Mouse (Mus musculus) kidney, postnatal 10 days (tissue): Measurements from ENCODE around the gene Hspa1l.
"Not testable (repeated sequence)": the region's sequence is repeated elsewhere in the genome, so short reads cannot be mapped to it uniquely, and the experiment has no call there.

Experiments
- DNase-seq: peaks from one replicate; pipeline ENCODE4 v3.0.0; 2021; ENCODE audit warnings: mixed read lengths

The Hspa1l gene

DNA sequence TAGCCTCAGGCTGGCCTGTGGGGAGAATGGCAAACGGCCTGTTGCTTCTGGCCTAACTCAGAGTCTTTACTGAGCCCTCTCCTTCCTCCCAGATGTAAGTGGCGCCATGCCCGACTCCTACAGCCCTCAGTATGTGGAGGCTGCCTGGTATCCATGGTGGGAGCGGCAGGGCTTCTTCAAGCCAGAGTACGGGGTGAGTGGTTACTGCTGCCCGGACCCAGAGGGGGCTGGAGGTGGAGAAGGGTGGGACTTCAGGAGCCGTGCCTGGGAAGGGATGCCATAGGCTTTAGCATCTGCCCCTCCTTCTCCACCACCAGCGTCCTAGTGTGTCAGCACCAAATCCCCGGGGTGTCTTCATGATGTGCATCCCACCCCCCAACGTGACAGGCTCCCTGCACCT lies 32.7 kb downstream of the Hspa1l start:
- no peak for DNase-seq

DNA sequence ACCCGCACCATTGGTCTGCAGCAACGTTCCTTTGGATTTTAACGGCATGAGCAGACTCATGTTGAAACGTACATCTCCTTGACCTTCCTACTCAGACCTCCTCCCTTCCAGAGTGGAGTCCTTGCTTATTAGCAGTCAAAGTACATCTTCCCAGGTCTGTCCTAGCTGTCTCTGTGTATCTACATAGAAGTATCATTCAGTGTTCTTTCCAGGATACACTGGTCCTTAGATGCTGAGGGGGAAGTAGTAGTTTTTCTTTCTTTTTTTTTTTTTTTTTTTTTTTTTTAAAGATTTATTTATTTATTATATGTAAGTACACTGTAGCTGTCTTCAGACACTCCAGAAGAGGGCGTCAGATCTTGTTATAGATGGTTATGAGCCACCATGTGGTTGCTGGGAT lies 33.4 kb downstream of the Hspa1l start:
- DNase-seq, result not testable (repeated sequence)

DNA sequence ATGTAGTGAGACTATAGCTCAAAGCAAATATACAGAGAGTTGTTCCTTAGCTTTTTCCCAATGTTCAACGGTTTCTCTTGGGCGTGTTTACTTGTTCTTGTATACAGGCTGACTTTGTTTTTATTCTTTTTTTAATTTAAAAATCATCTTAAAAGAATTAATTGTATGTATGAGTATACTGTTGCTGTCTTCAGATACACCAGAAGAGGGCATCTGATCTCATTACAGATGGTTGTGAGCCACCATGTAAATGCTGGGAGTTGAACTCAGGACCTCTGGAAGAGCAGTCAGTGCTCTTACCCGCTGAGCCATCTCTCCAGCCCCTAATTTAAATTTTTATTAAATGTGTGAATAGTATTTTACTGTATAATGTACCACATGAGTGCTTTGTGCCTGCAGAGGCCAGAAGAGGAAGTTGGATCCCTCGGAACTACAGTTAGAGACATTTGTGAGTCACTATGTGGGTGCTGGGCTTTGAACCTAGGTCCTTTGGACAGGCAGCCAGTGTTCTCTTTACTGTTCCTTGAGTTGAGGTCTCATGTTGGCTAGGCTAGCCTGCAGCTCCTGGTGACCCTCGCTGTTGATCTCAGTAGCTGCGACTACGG lies 35.0 kb downstream of the Hspa1l start:
- no peak for DNase-seq

DNA sequence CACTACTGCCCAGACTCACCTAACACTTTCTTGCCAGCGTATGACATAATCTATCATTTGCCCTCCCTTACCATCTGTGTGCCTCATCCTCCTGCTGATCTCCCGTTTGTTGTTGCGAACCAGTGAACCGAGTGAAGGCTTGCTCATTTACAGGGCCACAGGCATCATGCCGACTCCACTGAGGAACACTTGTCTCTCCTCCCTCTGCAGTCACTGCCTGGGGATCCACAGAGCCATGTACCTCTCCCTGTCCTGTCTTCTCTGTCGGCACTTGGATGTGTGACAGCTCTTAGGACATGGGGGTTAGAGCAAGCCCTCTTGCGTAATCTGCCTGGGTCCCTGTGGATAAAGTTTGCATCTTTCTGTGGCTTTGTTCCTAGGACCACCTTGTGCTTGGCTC lies 37.1 kb downstream of the Hspa1l start:
- no peak for DNase-seq

DNA sequence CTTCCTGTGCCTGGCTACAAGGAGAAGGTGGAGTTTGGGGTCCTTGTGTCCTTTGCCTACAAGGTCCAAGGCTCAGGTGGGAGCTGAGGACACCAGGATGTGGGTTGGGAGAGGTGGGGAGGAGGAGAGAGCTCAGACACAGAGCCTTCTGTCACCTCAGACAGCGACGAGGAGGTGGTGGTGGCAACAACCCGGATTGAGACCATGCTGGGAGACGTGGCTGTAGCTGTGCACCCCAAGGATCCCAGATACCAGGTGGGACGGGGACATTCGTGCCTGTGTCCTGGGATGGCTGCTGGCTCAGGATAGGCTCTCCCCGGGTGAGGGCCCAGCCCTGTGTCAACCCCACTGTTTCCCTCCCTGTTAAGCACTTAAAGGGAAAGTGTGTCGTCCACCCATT lies 38.9 kb downstream of the Hspa1l start:
- DNase-seq, result no peak

DNA sequence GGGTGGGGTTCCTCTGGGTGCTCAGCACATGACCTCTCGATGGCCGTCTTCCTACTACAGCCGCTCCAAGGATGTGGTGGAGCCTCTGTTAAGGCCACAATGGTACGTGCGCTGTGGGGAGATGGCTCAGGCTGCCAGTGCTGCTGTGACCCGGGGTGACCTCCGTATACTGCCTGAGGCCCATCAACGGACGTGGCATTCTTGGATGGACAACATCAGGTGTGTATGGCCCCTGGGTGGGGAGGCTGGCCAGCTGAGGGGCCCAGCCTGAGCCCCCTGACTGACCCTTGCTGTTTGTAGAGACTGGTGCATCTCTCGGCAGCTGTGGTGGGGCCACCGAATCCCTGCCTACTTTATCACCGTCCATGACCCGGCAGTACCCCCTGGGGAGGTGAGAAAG lies 39.9 kb downstream of the Hspa1l start:
- DNase-seq, result peak; percentile 5

DNA sequence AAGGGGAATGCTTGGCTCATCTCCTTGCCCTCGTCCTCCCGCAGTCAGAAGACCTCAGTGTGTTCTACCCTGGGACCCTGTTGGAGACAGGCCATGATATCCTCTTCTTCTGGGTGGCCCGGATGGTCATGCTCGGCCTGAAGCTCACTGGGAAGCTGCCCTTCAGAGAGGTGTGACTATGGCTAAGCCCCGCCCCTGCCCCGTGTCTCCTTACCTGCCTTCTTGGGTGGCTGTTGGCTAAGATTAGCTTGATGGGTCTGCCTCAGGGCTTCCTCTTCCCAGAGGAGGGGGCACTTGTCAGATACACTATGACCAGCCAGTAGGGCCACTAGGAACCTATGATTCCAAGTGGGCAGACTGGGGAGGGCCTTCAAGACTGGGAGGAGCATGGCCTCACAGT lies 40.7 kb downstream of the Hspa1l start:
- peak; percentile 8 for DNase-seq

DNA sequence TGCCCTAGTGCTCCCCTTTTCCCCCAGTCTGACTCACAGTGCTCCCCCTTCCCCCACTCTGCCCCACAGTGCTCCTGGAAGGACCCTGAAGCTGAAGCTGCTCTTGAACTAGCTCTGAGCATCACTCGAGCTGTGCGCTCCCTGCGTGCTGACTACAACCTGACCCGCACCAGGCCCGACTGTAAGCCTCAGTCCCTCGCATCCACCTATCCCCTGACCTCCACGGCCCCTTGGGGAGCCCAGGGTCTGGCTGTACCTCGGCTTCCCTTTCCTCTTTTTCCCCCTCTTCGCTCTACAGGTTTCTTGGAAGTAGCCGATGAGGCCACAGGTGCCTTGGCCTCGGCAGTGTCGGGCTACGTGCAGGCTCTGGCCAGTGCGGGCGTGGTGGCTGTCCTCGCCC lies 42.8 kb downstream of the Hspa1l start:
- DNase-seq, result peak; percentile 9

DNA sequence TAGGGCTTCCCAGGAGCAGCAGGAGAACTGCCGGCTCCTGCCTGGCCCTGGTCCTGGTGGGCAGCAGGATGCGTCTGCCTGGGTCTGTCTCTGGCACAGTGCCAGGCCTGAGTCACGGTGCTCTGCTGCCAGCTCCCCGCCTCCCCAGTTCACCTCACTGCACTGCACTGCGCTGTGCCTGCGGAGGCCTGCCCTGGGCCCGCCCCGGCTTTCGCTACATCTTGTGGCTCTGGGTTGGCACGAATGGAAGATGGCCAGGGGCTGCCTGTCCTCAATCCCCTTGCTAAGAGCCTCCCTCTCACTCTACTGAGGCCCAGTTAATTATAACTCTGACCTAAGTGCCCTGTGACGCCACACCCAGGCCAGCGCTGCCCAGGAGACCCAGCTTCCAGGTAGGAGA lies 43.9 kb downstream of the Hspa1l start, which contains the start of gene Vwa7:
TSS of gene Vwa7 (plus strand) at position 204 of the 400 bp plus-strand sequence.
- peak; percentile 63 for DNase-seq

DNA sequence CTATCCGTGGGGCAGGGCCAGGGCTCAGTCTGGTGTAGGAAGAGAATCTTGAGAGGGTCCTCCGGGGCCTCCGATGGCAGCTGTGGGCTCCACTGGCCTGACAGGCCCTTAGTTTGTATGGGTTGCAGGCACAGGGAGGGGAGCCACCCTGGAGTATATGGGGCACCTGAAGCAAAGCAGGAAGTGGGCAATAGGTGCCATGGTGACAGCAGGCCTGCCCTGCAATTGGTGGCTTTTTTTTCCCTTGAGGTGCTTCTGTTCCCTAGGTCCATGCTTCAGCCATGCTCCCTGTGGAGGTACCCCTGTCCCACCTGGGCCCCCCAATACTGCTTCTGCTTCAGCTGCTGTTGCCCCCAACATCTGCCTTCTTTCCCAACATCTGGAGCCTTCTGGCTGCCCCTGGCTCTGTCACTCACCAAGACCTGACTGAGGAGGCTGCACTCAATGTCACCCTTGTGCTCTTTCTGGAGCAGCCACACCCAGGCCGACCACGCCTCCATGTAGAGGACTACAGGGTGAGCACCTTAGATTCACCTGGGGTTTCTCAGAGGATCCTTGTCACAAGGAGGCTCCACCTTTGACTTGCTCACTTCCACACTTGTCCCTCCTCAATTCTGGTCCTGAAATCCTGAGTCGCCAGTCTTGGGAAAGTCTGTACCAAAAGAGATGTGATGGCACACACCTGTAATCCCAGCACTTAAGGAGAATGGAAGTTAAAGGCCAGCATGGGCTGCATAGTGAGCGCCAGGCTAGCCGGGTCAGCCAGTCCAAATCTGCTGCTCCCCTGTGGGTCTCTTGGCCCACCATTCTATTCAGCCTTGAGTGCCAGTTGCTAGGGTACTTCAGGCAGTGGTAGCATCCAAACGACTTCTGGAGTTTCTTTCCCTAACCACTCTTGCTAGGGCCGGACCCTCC lies 44.5 kb downstream of the Hspa1l start:
- peak; percentile 6 for DNase-seq

DNA sequence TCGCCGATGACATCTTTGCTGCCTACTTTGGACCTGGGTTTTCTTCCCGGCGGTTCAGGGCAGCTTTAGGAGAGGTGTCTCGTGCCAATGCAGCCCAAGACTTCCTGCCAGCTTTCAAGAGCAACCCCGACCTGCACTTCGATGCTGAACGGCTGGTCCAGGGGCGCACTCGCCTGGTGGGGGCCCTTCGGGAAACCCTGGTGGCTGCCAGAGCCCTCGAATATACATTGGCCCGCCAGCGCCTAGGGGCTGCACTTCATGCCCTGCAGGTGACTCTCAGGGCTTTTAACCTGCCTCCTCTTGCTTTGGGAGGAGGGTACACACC lies 45.2 kb downstream of the Hspa1l start:
- DNase-seq, result peak; percentile 6

DNA sequence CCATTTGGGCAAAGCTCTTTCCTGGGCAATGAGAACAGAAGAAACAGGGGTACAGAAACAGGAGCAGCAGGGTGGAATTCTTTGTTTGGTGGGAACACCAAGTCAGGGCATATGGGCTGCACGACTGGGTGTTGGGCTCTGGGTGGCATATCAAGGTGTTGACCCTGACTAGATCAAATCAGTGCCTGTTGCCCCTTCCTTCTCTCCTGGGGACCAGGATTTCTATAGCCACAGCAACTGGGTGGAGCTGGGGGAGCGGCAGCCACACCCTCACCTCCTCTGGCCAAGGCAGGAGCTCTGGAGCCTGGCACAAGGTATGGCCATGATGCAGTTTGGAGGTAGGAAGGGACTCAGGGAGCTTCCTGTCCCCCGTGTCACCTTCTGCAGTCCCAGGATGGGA lies 45.7 kb downstream of the Hspa1l start:
- DNase-seq, result peak; percentile 6

DNA sequence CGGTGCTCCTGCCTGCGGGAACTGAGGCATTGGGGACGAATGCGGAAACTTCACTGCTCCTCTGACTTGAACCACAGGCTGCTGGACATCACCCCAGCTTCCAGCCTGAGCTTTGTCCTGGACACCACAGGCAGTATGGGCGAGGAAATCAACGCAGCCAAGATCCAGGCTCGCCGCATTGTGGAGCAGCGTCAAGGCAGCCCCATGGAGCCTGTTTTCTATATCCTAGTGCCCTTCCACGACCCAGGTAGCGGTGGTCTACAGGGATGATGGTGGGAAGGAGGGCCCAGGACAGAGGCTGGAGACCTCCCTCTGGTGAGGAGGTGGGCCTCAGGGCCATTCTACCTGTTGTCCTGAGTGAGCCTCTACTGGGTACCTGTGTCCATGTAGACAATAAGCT lies 47.4 kb downstream of the Hspa1l start:
- no peak for DNase-seq

DNA sequence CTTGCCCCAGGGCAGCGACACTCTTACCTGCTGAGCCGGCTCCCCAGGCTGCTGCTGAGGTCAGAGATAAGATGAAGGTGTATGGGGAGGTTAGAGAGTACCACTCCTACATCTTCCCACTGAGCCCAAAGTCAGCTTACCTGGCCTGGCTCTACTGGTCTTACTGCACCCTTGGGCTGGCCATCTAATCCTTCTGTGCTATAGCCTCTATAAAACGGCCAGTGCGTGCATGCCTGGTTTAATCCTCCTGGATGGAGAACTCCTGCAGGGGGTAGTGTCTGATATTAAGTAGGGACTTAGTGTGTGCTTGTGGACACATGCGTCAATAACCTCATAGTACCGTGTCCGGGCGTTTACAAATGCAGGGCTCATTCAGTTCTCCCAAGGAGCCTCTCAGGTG lies 48.0 kb downstream of the Hspa1l start:
- peak; percentile 12 for DNase-seq

DNA sequence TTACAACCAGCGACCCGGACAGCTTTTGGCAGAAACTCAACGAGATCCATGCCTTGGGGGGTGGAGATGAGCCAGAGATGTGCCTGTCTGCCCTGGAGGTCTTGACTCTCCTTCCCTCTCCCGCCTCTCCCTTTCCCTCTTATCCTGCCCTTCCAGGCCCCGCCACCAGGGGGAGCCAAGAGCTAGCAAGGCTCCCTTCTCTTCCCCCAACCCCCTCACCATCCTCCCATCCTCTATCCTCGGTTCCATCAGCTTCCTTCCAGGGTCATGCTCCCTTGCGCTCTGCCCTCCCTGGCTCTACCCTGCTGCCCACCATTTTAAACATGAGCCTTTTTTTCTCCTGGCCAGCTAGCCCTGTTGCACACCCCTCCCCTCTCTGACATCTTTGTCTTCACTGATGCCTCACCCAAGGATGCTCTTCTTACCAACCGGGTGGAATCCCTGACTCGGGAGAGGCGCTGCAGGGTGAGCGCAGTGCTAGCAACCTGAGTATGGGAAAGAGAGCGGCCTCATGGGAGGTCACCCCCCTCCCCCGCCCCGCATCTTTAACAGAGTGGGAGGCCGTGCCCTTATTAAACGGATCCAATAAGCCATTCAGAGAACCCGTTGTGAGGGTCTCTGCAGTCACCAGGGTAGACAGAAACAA lies 48.8 kb downstream of the Hspa1l start:
- peak; percentile 94 for DNase-seq

DNA sequence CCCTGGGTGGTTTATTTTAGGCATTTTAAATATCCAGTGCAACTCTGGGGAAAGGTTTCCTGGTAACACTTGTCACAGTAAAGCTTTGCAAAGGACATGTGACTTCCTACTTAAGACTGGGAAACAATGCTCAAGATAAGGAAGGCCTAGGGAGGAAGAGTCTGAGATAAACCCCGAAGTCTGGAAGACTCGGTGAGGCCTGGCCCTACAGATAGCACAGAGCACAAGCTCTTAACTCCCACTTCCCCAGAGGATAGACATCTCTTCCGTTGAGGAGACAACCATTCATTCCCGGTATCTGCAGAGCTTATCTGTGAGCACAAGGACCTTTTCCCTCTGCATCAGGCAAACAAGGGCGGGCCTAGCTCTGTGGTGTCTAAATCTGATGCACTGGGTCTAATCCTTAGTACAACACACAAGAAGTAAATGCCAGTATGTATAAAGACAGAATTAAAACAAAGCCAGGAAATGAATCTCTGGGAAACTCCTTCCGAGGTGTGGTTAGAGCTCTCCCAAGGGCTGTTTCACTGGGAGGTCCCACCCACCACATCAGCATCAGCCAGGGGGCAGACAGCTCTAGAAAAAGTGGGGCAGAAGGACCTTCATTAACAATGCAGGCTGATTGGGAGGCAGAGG lies 49.5 kb downstream of the Hspa1l start:
- DNase-seq, result peak; percentile 24

DNA sequence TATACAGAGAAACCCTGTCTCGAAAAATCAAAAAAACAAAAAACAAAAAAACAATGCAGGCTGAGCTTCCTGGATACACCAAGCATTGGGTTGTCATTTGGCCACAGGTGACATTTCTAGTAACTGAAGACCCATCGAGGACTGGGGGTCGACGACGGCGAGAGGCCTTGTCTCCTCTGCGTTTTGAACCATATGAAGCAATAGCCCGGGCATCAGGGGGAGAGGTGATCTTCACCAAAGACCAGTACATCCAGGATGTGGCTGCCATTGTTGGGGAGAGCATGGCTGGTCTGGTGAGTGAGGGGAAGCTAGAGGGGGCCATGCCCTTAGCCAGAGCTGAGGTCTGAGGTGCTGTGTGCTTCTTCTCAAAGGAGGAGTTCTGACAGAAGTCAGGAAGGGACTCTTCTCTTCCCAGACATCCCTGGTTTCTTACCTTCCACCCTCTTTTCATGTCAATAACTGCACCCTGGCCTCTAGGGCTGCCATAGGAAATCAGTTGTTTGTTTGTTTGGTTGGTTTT lies 50.1 kb downstream of the Hspa1l start:
- peak; percentile 14 for DNase-seq

DNA sequence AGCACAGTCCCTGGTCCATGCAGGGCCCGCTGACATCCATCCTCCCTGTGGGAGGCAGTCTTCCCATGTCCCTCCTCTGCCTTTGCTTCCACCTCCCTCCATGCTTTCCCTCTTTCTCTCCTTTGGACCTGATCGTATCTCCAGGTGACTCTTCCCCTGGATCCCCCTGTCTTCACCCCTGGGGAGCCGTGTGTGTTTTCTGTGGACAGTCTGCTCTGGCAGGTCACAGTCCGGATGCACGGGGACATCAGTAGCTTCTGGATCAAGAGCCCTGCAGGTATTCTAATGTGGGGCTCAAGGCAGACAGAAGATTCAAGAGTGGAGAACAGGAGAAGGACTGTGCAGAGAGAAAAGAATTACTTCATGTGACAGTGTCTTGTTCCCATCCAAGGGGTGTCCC lies 50.7 kb downstream of the Hspa1l start:
- no peak for DNase-seq

DNA sequence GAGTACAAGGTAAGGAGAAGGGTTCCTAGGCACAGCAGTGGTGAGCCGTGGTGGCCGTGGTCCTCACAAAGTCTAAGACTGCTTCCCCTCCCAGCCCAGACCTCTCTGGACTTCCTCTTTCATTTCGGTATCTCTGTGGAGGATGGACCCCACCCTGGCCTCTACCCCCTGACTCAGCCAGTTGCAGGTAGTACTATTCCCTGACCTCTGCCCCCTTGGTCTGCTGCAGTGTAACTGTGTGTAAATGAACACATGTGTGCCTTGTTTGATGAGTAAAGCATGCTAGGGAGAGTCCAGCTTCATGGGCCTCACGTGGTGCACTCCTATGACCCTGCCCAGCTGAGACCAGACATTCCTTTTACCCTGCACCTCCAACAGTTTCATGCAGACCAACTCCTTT lies 51.3 kb downstream of the Hspa1l start:
- peak; percentile 9 for DNase-seq

DNA sequence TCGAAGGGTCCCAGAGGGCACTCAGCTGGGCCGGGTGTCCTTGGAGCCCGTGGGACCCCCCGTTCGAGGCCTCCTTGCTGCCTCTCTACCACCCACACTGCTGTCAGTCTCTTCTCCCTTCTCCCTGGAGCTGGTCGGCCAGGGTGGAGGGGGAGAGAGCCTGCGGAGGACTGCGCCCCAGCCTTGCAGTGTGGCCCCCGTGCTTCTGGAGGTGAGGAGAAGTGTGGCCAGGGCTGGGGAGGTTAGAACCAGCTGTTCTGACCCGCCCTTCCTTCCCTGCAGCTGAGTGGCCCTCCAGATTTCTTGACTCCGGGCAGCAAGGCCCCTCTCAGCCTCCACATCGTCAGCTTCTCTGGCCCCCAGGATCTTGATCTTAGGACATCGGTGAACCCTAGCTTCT lies 51.8 kb downstream of the Hspa1l start:
- no peak for DNase-seq

DNA sequence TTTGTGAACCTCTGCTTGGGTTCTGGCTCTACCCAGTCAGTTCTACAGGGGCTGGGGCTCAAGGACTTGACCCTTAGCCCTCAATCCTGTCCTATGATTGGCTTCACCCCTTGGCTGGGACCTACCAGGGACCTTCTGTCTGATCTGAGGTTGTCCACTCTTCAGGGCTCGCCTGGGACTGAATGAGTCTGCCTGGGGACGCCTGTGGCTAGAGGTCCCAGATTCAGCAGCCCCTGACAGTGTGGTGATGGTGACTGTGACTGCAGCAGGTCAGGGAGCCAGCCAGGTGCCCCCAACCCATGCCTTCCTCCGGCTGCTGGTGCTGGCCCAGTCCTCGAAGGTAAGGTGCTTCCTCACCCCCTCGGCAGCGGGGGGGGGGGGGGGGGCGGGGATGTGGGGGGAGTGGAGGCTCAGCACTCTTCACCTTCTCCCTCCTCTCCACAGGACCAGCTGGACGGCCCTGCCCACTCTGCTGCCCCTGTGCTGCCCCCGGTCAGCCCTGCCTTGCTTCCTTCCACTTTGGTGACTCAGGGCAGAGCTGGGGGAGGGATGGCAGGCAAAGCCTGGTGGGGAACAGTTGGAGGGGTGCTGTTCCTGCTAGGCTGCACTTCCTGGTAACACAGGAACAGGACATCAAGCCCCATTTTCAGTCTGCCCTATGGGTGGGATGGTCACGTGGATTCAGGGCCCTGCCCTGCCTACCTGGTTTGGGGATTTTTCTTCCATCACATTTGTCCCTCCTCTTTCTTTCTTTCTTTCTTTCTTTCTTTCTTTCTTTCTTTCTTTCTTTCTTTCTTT lies 52.4 kb downstream of the Hspa1l start:
- peak; percentile 47 for DNase-seq

DNA sequence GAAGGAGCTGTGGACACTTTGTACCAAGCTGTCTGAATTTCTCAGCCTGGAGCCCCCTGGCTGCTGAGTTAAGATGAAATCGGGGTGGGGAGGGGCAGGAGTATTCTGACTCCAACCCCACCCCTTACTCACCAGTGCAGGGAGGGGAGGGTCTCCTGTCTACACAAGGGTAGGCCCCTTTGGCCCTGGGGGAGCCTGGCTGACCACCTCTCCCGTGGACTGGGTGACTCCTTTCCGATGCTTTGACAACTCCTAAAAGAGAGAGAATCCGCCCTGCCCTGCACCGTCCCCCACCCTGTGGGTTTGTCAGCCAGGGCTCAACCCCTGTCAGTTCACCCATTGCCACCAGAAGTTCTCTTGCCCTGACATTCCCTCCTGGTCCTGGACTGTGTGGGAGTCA lies 53.7 kb downstream of the Hspa1l start:
- peak; percentile 6 for DNase-seq
